Mouse (Mus musculus) cerebral cortex, adult 2 months (tissue): ENCODE results near the gene Dab1.

ENCODE experiments used
- WGBS: fragments of 180-500 bp; shearing (Covaris S2); methylation state at CpG from one replicate; pipeline ENCODE4 v1.1.7; 2018; 5-methylcytosine and 5-hydroxymethylcytosine counted together

The Dab1 gene

DNA sequence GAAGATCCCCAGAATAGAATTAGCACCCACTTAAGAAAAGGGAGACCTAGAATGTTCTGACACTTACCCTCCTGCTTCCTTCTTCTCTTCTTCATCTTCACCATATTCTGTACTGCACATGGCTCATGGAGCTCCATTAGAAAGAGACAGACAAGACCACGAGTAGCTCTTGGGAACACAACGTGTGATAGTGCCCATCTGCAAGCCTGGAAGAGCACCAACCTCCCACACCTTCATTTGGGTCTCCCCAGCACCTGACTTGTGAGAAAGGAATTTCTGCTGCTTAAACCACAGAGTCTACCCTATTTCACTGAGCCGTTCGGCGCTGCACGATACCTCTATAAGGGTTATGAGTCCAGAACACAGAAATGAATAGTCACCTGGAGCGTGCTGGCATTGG, 977.8 kb downstream of the Dab1 start:
- WGBS = 71% methylated on average over 7 of the region's 7 CpGs

DNA sequence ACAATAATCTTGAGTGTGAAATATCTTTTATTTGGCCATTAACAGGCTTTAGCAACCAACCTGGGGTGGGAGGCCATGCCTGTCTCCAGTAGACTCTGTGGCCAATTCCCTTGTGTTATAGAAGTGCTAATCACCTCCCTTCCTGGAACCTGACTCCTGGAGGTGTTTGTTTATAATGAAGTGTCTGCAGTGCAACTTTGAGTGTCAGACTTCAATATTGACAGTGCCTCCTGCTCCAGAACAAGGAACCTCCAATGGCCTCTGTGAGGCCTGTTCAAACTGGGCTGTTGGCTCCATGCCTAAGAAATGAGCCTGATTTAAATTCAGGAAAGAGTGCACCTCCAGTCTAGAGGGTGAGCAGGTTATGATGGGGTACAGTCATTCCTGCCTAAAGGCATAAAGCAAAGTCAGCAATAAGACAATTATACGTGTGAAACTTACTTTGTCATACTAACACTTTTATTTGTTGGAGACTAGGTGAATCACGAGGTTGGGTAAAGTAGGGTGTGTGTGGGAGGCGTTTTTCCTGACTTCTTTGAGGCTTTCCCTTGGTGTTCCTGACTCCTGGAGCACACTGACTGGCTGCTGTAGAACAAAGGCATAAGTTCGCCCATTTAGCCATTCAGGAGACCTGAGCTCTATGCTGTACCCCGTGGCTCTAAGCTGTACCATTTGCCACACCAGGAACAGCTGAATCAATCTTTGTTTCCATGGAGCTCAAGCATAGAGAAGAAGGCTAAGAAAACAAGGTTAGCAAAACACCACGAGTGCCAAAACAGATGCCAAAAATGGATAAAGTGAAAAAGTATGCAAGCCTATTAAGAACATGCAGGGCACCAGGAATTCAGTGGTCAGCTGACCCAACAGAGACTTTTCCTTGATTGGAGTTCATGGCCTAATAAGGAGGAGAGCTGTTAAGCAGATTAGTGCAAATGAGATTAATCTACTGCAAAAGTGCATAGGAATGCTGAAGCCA, 978.6 kb downstream of the Dab1 start:
- WGBS = 30% methylated on average over 6 of the region's 6 CpGs

GRCm38 (mm10) chr4:104602804-104603203, 983.6 kb downstream of the Dab1 start:
- 65% methylated on average over 8 of the region's 8 CpGs for WGBS

DNA sequence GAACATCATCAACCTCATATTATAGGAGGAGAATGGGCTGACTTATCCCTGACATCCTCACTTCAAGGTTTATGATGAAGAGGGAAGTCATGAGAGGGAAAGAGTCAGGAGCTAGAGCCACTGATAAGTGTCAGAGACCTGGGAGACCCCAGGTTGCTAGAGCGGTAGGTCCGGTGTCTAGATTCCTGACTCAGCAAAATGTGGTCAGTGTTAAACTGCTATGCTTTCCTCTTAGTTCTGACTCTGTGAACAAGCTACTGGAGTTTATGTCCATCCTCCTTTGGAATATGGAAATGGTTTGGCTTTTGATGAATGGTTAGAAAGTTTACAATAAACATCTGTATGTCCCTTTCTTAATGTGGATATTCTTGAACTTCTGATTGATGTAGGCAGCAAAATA, 985.1 kb downstream of the Dab1 start:
- WGBS = 94% methylated on average over 2 of the region's 2 CpGs

DNA sequence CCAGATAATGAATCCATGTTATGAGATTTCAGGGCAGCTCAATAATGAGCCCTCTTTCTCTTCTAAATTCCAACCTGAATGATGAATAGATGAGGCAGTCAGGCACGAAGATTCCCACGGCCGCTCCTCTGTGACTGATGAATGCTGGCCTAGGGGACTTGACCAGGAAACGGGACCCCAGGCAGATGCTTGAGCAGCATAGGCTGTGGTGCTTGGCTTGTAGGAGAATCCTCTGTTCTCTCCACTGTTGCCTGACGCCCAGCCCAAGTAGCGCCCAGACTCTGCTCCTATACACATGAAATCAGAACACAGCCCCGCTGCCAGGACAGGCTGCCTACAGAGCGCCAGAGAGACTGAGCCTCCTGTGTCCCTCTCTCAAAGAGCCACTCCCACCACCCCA, 987.7 kb downstream of the Dab1 start:
- WGBS = 58% methylated on average over 8 of the region's 8 CpGs

- WGBS = 56% methylated on average over 5 of the region's 5 CpGs
These were observed 988.5 kb downstream of the Dab1 start for GRCm38 (mm10) chr4:104607636-104608035.

- 70% methylated on average over 5 of the region's 5 CpGs for WGBS
These were observed 1000.3 kb downstream of the Dab1 start for GRCm38 (mm10) chr4:104619452-104619851.

- WGBS = 85% methylated on average over 8 of the region's 8 CpGs
These were observed 1006.2 kb downstream of the Dab1 start for GRCm38 (mm10) chr4:104625316-104625715.

DNA sequence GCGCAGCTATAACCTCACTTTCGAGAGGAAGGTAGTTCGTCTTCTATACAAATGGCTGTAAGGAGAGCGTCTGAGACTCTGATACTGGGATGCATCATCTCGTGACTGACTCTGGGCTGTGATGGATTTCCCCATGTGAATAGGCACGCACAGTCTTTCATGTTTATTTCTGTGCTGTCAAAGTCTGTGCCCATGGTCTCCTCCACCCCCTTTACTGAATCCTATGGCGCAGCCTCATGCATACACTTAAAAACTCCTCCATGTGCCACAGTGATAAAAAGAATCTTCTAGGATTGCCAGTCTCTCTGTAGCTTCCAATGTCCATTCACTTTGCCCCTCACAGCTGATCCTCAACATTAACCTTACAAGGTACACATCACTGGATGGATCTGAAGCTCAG, 1009.5 kb downstream of the Dab1 start:
- WGBS = 72% methylated on average over 7 of the region's 7 CpGs

DNA sequence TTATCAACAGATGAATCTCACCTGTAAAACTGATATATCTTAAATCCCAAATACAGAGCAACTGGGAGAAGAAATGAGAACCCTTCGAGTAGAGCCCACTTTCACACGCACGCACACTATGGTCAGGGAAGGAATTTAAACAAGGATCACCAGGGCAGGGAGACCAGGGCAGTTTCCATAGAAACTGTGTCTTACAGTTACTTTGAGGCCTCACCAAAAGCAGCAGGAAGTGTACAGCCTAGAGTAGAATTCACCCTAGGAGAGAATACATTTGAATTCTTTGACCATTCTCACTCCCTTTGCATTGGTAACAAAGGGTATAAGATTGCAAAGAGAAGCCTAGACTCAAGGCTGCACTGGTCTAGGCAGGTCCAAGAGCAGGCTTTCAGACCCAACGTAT, 1017.9 kb downstream of the Dab1 start:
- WGBS = 71% methylated on average over 4 of the region's 4 CpGs

GRCm38 (mm10) chr4:104640617-104641016, 1021.5 kb downstream of the Dab1 start:
- 94% methylated on average over 5 of the region's 5 CpGs for WGBS

DNA sequence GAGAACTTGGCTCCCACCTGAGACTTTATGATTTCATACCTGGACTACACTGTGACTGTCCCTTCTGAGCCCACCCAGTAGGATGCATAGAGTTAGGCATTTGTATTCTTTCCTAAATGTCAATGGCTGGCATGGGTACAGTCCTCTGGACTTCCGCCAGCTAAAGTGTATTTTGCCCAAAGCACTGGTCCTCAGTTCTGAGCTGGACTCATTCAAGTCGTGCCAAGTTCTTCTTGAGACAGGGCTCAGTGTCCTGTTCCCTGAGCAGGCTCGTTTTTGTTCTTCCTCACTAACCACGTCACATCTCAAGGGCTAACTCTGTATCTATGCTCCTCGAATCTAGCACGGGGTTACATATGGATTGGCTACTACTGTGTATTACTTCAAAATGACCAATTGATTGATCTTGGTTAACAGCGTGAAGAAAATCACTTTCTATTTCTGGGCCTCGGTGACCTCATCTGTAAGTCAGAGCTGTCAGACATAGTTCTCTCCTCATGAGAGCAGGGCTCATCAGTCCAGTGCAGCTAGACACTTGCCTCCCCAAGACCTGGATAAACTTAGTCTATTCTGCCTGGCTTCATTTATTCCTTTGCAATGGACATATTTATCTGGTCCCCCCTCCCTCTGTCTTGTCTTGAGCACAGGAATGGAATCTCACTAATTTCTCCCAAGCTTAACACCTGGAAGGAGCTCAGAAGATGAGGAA, 1023.8 kb downstream of the Dab1 start:
- WGBS = 43% methylated on average over 8 of the region's 8 CpGs

- WGBS = 11% methylated on average over 6 of the region's 6 CpGs
These were observed 1024.6 kb downstream of the Dab1 start for GRCm38 (mm10) chr4:104643534-104644356.

DNA sequence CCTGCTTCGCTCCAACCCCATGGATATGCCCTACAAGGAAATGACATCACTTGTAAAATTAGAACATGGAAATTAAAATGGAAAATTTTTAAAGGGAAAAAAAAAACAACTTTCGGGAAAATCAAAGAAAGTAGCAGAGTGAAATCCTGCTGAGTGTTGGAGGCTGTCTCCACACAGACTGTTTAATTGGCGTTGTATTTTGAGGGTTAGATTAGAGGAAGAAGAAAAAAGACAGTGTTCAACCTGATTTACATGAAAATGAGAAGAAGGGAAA, 1025.1 kb downstream of the Dab1 start:
- 18% methylated on average over 3 of the region's 3 CpGs for WGBS

GRCm38 (mm10) chr4:104644862-104645261, 1025.7 kb downstream of the Dab1 start:
- WGBS = 73% methylated on average over 4 of the region's 4 CpGs

DNA sequence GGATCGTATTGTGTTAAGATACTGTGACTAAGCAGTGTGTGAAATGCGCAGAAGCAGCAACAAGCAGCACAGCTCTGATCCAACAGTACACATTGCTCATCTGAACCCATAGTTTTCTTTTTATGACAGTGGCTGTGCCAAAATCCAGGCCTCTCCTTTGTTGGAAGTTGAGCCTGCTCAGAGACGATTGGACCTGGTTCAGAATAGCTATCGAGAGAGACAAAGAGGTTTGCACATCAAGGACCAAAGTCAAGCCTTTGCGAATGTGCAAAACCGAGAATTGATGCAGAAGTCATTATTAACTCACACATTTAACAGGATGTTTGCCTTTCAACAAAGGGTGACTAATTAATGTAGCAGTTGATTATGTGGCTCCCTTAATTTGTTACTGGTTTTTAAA, 1032.6 kb downstream of the Dab1 start:
- WGBS = 41% methylated on average over 6 of the region's 6 CpGs

DNA sequence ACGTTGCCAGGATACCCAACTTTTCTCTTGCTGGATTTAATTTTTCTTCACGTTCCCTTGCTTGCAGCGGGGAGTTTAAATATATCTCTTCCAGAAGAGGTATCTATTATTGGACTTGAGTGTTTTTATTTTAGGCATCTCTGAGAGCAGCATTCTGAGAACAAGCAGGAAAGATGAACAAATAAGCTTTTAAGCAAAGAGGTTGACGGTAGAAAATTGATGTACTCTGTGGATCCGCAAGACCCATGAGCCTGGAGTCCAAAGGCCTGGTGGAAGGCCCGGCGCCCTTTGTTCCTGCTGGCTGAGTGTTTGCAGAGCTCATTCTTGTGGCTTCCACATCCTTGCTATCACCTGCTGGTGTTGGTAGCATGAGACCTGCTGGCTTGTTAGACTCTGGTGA, 1037.6 kb downstream of the Dab1 start:
- WGBS = 42% methylated on average over 7 of the region's 7 CpGs

DNA sequence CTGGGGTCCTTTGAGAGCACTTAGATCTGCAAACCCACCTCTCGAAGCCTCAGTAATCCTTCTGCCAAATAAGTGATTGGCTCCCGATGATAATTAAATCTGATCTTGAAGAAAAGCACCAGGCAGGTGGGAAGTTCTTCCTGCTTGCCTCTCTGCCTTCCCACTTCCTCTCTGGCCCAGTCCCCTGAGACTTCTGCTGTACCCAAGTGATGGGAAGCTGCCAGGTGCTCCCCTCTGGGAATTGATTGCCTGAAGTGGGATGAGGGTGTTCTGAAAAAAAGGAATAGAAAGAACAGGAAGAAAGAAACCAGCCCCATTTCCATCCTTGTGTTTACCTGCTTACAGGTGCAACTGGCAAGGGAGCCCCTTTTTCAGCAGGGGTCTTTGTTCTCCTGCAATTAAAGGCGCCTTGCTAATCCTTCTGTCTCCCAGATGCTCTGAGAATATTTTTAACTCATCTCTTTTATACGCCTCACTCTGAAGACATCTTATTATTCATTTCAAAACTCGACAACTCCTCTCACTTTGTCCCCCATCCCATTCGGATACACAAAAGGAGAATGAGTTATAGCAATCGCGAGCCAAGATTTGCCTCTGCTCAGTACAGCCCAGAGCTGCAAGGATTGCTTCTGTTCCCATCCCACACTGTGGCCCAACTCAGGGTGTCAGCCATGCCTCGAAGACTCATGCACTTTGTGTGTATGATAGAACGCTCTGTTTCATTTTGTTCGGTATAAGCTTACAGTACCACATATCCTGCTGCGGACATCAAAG, 1043.9 kb downstream of the Dab1 start:
- 44% methylated on average over 12 of the region's 12 CpGs for WGBS

- WGBS = 77% methylated on average over 10 of the region's 10 CpGs
These were observed 1047.8 kb downstream of the Dab1 start for GRCm38 (mm10) chr4:104666831-104667551.

DNA sequence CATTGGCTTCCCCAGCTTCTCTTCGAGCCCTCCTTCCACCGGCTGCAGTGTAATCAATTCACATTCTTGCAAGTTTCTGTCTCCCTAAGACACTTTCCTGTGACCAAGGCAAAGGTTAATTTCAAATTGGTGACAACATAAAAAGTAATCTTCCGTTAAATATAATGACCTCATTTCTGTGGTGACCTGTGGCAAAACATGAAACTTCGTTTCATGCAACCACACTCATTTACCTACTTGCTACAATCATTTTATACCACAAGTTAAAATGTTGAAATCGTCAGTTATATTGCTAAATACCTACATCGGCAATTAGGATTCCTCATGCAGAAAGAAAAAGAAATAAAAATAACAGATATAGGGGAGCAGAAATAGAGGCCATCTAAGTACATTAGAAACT, 1048.9 kb downstream of the Dab1 start:
- 87% methylated on average over 6 of the region's 6 CpGs for WGBS

DNA sequence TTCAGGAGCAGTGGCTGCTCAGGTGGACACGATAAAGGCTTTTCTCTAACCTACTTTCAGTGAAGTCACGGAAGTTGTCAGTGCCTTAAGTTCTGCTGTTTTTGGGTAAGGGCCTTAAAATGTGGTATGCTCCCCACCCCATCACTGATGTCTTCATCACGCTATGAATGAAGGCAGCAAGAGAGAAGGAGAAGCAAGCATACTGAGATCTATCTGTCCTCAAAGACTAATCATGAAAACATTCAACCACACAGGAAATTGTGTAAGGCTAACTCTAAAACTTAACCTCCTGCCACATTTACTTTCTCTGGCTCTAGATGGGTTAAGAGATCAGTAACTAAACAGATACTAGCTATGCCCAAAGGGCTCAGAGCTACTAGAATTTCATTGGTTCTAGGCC, 1050.2 kb downstream of the Dab1 start:
- 91% methylated on average over 3 of the region's 3 CpGs for WGBS
